Mouse (Mus musculus) thymus, postnatal 10 days (tissue): ENCODE data around the gene Ropn1l.

Experiments used
- DNase-seq, 2 experiments: peaks; one replicate each; pipeline ENCODE4 v3.0.0; 2021; ENCODE audit warnings: low spot score in 2 of 2

Gene Ropn1l

DNA sequence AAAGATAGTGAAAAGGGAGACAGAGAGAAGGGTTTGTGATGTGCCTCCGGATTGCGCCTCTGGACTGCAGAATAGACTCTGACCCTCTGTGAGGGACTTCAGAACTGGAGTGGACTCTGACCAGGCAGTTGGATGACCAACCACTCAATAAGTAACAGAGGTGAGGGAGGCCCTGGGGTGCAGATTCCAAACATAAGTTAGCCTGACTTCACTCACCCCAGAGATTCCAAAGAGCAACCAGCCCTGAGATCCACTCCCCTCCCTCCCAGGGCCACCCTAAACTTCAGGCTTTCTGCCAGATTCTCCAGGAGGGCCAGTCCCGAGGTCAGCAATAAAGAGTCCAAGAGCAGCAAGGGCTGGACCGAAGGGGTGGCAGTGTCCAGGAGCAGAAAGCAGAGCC is 46.0 kb downstream of the Ropn1l start:
- no peak for DNase-seq

DNA sequence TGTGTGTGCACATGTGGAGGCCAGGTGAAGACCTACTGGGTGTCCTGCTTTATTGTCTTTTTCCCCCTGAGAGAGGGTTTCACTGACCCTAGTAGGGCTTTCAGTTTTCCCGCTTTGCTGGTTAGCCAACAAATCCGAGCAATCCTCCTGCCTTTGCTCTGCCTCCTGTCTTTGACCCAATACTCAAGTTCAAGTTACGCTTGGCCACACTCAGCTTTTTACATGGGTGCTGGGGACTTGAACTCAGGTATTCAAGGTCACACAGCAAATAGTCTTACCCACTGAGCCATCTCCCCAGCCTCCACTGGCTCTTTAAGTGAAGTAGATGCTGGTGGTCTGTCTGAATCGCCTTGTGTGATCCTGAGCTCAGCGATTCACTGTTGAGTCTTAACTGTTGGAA is 46.7 kb downstream of the Ropn1l start:
- DNase-seq: no peak

DNA sequence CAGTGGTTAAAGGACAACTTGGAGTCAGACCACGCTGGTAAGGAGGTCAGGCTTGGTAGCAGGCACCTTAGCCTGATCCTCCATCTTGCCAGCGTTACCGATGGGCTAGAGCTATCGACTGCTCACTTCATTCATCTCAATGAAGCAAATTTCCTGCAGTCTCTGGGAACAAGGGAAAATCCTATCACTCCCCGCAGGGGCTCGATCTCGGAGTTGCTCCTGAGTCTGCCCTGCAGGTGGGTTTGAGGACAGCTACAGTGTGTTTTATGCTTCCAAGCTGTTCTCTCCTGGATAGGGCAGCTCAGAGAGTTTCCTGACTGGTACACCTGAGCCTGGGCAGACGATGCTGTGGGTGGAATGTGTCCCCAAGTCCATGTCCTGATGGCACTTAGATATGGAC is 49.2 kb downstream of the Ropn1l start:
- no peak for DNase-seq

DNA sequence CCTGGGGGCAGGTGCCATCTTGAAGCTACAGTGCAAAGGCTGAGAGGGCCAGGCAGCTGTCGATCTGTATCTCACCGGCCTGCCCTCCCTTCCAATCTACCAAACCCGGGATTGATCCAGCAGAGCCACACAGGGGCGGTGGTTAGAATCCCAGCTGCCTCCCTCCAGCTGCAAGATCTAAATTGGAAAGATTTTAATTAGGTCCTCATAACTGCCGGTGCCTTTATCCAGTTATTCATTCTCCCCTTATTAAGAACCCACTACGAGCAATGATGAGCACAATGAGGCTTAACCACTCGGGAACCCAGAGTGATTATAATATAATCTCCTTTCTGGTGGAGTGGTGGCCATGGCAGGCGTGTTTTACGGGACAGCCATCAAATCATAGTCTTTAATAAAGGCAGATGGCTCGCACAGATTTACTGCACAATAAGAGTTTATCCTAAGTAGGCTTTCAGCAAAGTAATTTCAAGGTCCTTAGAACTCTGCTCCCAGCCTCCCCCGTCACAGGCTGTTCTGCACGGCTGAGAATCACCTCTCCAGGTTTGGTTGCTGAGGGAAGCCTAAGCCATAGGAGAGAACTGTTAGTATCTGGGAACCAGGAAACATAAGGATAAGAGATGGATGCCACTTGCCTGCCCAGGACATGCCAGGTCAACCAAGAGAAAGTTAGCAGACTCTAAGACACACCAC is 51.2 kb downstream of the Ropn1l start:
- DNase-seq: no peak

DNA sequence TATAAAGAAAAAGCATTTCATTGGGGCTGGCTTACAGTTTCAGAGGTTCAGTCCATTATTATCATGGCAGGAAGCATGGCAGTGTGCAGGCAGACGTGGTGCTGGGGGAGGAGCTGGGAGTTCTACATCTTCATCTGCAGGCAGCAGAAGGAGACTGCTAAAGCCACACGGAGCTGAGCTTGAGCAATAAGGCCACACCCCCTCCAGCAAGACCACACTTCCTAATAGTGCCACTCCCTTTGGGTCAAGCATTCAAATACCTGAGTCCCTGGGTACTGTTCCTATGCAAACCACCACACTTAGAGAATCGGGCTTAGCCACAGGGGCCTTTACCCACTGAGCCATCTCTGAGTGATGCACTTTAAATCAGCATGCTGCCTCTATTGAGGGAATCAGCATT is 52.6 kb downstream of the Ropn1l start:
- DNase-seq: no peak

DNA sequence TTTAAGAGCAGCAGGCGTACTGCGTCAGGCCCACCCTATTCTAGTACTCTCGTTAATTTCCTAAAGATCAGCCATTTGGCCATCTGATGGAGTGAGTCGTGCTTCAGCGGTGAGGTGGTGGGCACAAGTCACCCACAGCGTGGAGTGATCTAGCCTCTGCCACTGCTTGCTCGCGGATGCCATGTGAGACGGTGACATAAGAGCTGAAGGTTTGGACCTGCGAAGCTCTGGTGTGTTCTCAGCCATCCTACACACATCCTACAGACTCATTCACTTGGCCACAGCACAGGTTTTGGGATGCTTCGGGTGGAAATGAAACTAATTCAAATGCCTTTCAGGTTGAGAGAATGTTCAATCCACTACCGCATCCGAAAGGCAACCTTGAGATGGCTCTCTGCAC is 54.8 kb downstream of the Ropn1l start:
- DNase-seq: no peak

DNA sequence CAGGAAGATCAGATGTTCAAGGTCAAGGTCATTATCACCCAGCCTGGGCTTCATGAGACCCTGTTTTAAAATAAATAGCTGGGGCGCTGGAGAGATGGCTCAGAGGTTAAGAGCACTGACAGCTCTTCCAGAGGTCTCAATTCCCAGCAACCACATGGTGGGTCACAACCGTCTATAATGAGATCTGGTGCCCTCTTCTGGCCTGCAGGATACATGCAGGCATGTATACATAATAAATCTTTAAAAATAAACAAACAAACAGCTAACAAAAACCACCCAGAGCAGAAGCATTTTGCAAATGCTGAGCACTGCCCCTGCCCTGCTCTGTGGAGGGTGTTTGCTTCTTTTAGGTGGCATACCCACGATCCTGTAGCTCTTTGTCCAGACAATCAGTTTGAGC is 56.2 kb downstream of the Ropn1l start:
- DNase-seq: no peak

DNA sequence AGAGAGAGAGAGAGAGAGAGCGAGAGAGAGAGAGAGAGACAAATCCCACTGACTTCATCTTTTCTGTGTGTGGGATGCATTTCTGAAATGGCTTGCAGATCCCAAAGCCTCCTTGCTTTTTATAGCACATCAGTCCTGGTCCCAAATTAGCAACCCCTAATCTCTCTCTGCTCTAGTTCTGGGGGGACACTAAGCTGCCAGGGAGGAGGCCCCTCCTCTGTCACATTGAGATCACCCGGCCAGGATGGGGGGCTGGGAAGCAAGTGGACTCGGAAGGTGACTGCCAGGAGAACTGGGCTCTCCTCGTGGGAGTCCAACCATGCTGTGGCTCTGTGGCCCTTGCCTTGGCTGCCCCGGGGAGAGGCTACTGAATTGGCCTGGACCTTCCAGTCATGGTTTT is 56.8 kb downstream of the Ropn1l start:
- DNase-seq: no peak

DNA sequence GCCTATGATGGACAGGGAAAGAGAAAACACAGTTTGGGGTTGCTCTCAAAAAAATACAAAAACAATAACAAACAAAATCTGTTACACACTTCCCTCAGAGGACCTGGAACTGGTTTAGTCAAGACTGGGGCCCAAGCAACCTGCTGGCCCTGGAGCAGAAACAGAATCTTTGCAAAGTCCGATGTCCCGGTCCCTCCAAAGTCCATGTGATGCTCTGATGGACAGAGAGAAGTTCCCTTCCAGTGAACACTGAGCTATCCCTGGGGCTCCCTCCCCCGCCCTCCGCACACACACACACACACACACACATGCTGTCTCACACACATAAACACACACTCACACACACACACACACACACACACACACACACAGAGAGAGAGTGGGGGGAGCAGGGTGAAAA is 57.6 kb downstream of the Ropn1l start:
- DNase-seq: no peak

DNA sequence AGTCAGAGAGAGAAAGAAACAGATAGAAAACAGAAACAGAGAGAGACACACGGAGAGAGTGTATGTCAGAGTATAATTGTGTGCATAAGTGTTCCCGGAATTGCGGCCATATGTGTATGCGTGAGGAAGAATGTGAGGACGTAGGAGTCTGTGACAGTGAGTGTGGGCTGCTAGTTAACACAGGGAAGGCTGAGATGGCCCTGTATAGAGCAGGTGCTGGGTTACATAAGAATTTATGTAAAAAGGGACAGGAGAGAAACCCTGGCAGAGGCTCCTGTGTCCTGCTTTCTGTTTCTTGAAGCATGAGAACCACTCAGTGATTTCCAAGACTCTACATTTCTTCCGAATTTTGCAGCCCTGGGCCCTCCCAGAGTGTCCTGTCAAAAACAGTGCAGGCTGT is 60.1 kb downstream of the Ropn1l start:
- no peak for DNase-seq

DNA sequence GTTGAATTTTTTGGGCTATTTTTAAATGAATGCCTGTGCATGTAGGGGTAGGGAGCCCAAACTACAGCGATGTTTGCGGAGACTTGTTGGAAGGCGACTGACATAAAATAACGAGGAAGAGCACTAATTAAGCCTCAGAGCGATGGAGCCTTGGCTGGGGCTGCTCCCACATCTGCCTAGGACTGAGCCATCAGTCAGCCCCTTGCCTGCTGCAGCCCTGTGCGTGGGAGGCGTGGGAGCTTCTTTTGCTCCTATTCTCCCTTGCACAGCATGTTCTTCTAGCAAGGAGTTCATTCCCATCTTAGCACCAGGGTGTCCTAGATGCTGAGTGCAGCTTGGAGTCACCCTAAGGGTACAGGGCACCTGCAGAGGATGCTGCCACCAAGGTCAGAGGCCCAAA is 60.8 kb downstream of the Ropn1l start:
- DNase-seq: no peak

DNA sequence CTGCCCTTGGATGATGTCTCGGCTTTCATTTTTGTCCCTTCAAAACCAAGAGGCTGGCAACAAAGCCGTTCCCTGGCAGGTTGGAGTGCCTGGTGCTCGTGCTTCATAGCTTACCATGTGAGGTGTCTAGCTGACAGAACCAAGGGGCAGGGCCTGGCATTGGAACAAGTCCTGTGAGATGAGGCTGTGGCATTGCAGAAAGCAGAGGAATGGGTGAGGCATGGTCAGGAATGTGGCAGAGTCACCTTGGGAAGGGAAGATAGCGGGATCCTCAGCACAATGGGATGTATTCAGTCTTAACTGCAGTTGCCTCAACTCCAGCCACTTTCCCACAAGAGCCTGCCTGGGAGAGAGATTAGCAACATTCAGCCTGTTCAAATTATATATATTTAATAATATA is 61.4 kb downstream of the Ropn1l start:
- DNase-seq: no peak
